Mouse (Mus musculus): ENCODE results near the gene Arl6.

- no peak for TF ChIP-seq CTCF (IDR thresholded peaks at IDR 0.05; ENCODE audit: low read depth)
- no peak for TF ChIP-seq EP300 (IDR thresholded peaks at IDR 0.05; ENCODE audit: low read depth)
Measured at GRCm38 (mm10) chr16:59604078-59604781, 35.0 kb downstream of the Arl6 start.

Data from heart, postnatal 0 days (tissue).